Mouse (Mus musculus): ENCODE results near the gene Ndufaf2. TPM values are rescaled to one million over a fixed set of nuclear protein-coding genes. Genes with fewer than 3 reads are reported as not detected.
A peak's percentile ranks its signal among the peaks of the same experiment; 100 is the strongest.

Ndufaf2 gene
- total and polyA plus RNA-seq, 3 experiments: 13.7 to 55.8 (median 23.6) TPM

DNA sequence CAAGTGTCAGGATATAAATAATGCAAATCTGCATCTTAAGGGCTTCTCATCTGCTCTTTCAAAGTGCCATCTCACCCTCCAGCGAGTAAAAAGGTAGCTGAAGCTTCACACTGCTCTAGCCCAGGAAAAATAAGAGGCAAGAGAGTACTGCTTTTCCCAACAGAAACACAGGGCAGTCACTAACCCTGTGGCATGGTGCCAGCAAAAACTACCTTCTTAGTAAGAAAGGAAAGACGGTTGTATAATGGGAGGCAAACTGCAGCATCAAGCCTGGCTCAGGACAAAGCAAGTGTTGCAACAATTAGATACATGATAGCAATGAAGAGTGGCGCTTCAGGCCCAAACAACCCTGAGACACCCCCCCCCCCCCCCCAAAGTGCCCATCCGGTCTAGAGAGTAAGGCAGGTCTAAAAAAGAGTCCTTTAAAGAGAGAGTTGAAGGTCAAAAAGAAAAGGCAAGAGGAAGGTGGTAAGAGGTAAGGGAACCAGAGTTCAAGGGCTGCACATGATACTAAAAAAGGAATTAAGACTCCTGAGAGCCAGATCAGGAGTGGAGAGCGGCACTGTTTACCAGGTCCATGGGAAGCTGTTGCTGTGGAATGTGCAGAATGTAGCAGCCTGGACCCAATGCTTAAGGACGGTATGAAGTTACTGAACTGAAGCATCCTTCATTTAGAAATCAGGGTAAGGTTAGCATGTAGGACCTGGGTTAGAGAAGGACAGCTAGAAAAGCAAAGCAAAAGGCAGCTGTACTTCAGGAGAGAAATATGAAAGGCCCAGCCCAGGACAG is 26.2 kb downstream of the Ndufaf2 start:
- Histone ChIP-seq H3K36me3 (replicated peaks) (peaks cover 3% of the 10 kb centered on the region), H3K4me1 (ENCODE audit: insufficient read depth, low read depth, low read length) (no peaks in the 10 kb centered on the region), H3K9me3 (replicated peaks) (no peaks in the 10 kb centered on the region), H3K4me3 (ENCODE audit: low read depth, low read length) (no peak overlapping the region), H3K27me3 (ENCODE audit: insufficient read depth, low read length) (no peaks in the 10 kb centered on the region)
- DNase-seq (ENCODE audit: low spot score) (no peak), ATAC-seq (ENCODE audit: extremely low read depth, insufficient number of reproducible peaks, low FRiP score, poor library complexity, severe bottlenecking) (no peak)
- TF ChIP-seq GATA2 (IDR thresholded peaks at IDR 0.05; ENCODE audit: borderline replicate concordance, low read depth, low read length) (no peak), CTCF (IDR thresholded peaks at IDR 0.05; ENCODE audit: low read depth, low read length) (no peak), POLR2AphosphoS5 (IDR thresholded peaks at IDR 0.05; ENCODE audit: insufficient replicate concordance, low read depth, low read length) (no peak), GATA1 (IDR thresholded peaks at IDR 0.05; ENCODE audit: borderline replicate concordance, low read length) (no peak), TAL1 (conservative IDR thresholded peaks at IDR 0.05; ENCODE audit: low read depth, low read length) (no peak)

DNA sequence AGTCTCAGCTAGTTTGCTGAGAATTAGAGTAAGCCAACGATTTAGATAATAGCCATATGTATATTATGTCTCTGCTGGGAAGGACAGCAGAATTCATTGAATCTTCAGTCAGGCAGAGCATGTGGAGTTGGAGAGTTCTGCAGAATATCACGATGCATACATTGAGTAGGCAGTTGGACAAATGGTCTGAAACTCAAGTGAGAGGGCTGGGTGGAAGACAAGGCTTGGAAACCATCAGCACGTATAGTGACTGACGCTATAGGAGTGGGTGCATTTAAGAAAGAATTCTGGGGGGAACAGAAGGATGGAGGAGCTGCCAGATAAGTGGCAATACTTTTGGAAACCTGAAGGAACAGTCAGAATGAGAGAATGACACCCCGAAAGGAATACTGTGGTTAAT is 27.7 kb downstream of the Ndufaf2 start:
- Histone ChIP-seq H3K9me3 (replicated peaks) (no peaks in the 10 kb centered on the region), H3K4me3 (ENCODE audit: low read depth, low read length) (no peak overlapping the region), H3K27me3 (ENCODE audit: insufficient read depth, low read length) (no peaks in the 10 kb centered on the region), H3K4me1 (ENCODE audit: insufficient read depth, low read depth, low read length) (no peaks in the 10 kb centered on the region), H3K36me3 (replicated peaks) (peaks cover 3% of the 10 kb centered on the region)
- no peak for DNase-seq (ENCODE audit: low spot score)
- TF ChIP-seq TAL1 (conservative IDR thresholded peaks at IDR 0.05; ENCODE audit: low read depth, low read length): no peak
- ATAC-seq (ENCODE audit: extremely low read depth, insufficient number of reproducible peaks, low FRiP score, poor library complexity, severe bottlenecking): no peak

DNA sequence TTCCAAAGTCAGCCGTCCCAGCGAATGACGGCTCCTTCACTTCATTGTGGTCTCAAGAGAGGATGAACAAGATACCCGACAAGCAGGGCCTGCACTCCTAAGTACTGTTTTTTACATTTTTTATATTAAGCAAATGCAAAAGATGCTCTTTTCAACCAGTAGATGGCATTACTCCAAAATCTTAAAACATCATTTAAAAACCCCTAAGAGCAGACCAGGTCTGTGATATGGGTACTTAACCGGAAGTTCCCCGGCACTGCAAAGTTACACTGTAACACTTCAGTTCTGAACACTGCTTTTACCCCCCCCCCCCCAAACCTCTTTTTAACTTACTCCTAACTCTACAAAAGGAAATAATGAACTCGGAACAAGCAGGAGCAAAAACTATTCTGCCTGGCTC is 29.4 kb downstream of the Ndufaf2 start:
- TF ChIP-seq TAL1 (conservative IDR thresholded peaks at IDR 0.05; ENCODE audit: low read depth, low read length) (no peak), GATA2 (IDR thresholded peaks at IDR 0.05; ENCODE audit: borderline replicate concordance, low read depth, low read length) (no peak), POLR2AphosphoS5 (IDR thresholded peaks at IDR 0.05; ENCODE audit: insufficient replicate concordance, low read depth, low read length) (no peak), CTCF (IDR thresholded peaks at IDR 0.05; ENCODE audit: low read depth, low read length) (no peak), GATA1 (IDR thresholded peaks at IDR 0.05; ENCODE audit: borderline replicate concordance, low read length) (no peak)
- no peaks in the 10 kb centered on the region for H3K27me3 ChIP-seq (ENCODE audit: insufficient read depth, low read length)
- no peaks in the 10 kb centered on the region for H3K36me3 ChIP-seq (replicated peaks)
- H3K9me3 ChIP-seq (replicated peaks): no peaks in the 10 kb centered on the region
- no peak overlapping the region for H3K4me3 ChIP-seq (ENCODE audit: low read depth, low read length)
- no peaks in the 10 kb centered on the region for H3K4me1 ChIP-seq (ENCODE audit: insufficient read depth, low read depth, low read length)
- ATAC-seq (ENCODE audit: extremely low read depth, insufficient number of reproducible peaks, low FRiP score, poor library complexity, severe bottlenecking) (no peak), DNase-seq (ENCODE audit: low spot score) (no peak)

DNA sequence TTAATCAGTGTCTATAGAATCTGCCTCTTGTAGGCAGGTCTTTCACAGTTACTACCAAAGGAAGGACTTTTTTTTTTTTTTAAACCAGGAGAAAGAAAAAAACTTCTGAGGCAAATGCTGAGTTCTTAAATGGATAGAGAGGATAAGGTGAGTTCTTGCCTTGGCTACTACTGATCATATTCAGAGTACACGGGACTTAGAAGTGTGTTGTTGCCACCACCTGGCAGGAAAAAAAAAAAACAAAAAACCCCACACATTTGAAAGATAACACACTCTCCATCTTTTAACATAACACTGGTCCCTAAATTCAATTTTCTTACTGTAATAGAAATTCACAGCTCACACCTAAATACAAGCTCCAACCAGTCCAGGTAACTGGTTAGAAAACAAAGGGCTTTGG is 30.5 kb downstream of the Ndufaf2 start:
- Histone ChIP-seq H3K36me3 (replicated peaks) (no peaks in the 10 kb centered on the region), H3K27me3 (ENCODE audit: insufficient read depth, low read length) (no peaks in the 10 kb centered on the region), H3K9me3 (replicated peaks) (no peaks in the 10 kb centered on the region), H3K4me1 (ENCODE audit: insufficient read depth, low read depth, low read length) (no peaks in the 10 kb centered on the region), H3K4me3 (ENCODE audit: low read depth, low read length) (no peak overlapping the region)
- ATAC-seq (ENCODE audit: extremely low read depth, insufficient number of reproducible peaks, low FRiP score, poor library complexity, severe bottlenecking): no peak
- TF ChIP-seq GATA2 (IDR thresholded peaks at IDR 0.05; ENCODE audit: borderline replicate concordance, low read depth, low read length) (no peak), CTCF (IDR thresholded peaks at IDR 0.05; ENCODE audit: low read depth, low read length) (no peak)
- DNase-seq (ENCODE audit: low spot score): no peak

DNA sequence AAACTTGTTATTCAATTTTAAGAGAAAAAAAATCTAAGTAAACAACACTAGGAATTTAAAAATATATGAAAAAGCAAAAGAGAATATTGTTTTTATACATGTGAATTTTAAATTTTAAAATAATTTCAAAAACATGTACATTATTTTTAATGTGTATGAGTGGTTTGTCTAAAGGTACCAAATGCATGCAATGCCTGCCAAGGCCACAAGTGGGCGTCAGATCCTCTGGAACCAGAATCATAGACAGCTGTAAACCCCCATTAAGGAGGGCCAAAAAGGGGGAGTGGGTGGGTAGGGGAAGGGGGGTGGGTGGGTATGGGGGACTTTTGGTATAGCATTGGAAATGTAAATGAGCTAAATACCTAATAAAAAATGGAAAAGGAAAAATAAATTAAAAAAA is 31.3 kb downstream of the Ndufaf2 start:
- no peak for DNase-seq (ENCODE audit: low spot score)
- TF ChIP-seq CTCF (IDR thresholded peaks at IDR 0.05; ENCODE audit: low read depth, low read length): 0 out of 2 replicates have a peak, but pooled peaks have one; percentile 12
- no peak for TF ChIP-seq POLR2AphosphoS5 (IDR thresholded peaks at IDR 0.05; ENCODE audit: insufficient replicate concordance, low read depth, low read length)
- ATAC-seq (ENCODE audit: extremely low read depth, insufficient number of reproducible peaks, low FRiP score, poor library complexity, severe bottlenecking): peak; percentile 45; the same call in 1 of the 2 replicates
- no peaks in the 10 kb centered on the region for H3K36me3 ChIP-seq (replicated peaks)
- no peaks in the 10 kb centered on the region for H3K9me3 ChIP-seq (replicated peaks)
- no peaks in the 10 kb centered on the region for H3K27me3 ChIP-seq (ENCODE audit: insufficient read depth, low read length)
- H3K4me3 ChIP-seq (ENCODE audit: low read depth, low read length): no peak overlapping the region
- no peaks in the 10 kb centered on the region for H3K4me1 ChIP-seq (ENCODE audit: insufficient read depth, low read depth, low read length)

DNA sequence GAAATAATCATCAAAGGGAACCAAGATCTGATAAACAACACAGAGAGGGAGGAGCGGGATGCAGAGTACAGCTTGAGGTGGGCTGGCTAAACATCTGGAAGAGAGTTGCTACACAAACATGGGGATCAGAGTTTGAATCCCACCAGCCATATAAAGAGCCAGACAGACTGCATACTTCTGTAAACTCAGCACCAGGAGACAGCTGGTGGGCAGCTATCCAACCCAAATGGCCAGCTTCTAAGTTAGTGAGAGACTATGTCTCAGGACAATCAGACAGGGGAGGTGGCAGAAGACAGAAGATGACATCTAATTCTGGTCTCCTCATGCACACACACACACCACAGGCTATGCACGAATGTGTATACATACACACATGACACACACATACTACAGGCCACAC is 32.2 kb downstream of the Ndufaf2 start:
- no peak for DNase-seq (ENCODE audit: low spot score)
- no peaks in the 10 kb centered on the region for H3K36me3 ChIP-seq (replicated peaks)
- no peaks in the 10 kb centered on the region for H3K9me3 ChIP-seq (replicated peaks)
- TF ChIP-seq CTCF (IDR thresholded peaks at IDR 0.05; ENCODE audit: low read depth, low read length): no peak
- no peak for TF ChIP-seq GATA1 (IDR thresholded peaks at IDR 0.05; ENCODE audit: borderline replicate concordance, low read length)
- TF ChIP-seq POLR2AphosphoS5 (IDR thresholded peaks at IDR 0.05; ENCODE audit: insufficient replicate concordance, low read depth, low read length): no peak
- TF ChIP-seq TAL1 (conservative IDR thresholded peaks at IDR 0.05; ENCODE audit: low read depth, low read length): no peak
- no peak for TF ChIP-seq GATA2 (IDR thresholded peaks at IDR 0.05; ENCODE audit: borderline replicate concordance, low read depth, low read length)
- no peaks in the 10 kb centered on the region for H3K4me1 ChIP-seq (ENCODE audit: insufficient read depth, low read depth, low read length)
- no peak for ATAC-seq (ENCODE audit: extremely low read depth, insufficient number of reproducible peaks, low FRiP score, poor library complexity, severe bottlenecking)
- H3K4me3 ChIP-seq (ENCODE audit: low read depth, low read length): no peak overlapping the region
- H3K27me3 ChIP-seq (ENCODE audit: insufficient read depth, low read length): no peaks in the 10 kb centered on the region

DNA sequence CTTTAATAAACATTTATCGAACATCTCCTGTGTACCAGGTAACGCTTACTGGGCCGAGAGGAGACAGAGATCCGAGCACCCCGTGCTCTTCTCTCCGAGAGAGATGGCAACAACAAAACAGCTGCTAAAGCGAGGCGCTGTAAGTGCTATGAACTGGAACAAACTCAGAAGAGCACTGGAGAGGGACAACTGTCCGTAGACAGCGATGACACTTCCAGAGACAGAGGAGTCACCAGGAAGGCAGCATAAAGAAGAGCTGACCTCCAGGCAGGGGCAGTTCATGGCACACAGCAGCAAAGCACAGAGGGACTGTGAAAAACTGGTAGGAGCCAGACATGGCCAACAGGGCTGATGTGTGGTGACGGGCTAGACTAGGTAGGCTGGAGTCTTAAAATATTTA is 34.3 kb downstream of the Ndufaf2 start:
- Histone ChIP-seq H3K27me3 (ENCODE audit: insufficient read depth, low read length) (no peaks in the 10 kb centered on the region), H3K4me1 (ENCODE audit: insufficient read depth, low read depth, low read length) (no peaks in the 10 kb centered on the region), H3K36me3 (replicated peaks) (peaks cover 9% of the 10 kb centered on the region), H3K9me3 (replicated peaks) (no peaks in the 10 kb centered on the region), H3K4me3 (ENCODE audit: low read depth, low read length) (no peak overlapping the region)
- ATAC-seq (ENCODE audit: extremely low read depth, insufficient number of reproducible peaks, low FRiP score, poor library complexity, severe bottlenecking) (no peak), DNase-seq (ENCODE audit: low spot score) (no peak)
- TF ChIP-seq GATA2 (IDR thresholded peaks at IDR 0.05; ENCODE audit: borderline replicate concordance, low read depth, low read length) (no peak), POLR2AphosphoS5 (IDR thresholded peaks at IDR 0.05; ENCODE audit: insufficient replicate concordance, low read depth, low read length) (no peak), TAL1 (conservative IDR thresholded peaks at IDR 0.05; ENCODE audit: low read depth, low read length) (no peak), CTCF (IDR thresholded peaks at IDR 0.05; ENCODE audit: low read depth, low read length) (no peak), GATA1 (IDR thresholded peaks at IDR 0.05; ENCODE audit: borderline replicate concordance, low read length) (no peak)
